Mouse (Mus musculus) testis, adult 10 weeks (tissue): Measurements from ENCODE around the gene Emc3. TPM values are rescaled to one million over a fixed set of nuclear protein-coding genes. Genes with fewer than 3 reads are reported as not detected.

Experiments used
- polyA plus RNA-seq: library from polyadenylated mRNA; stranded (reverse); fragments of 350-450 nt; fragmentation: Illumina TruSeq; extraction: RNeasy Lipid Tissue Mini Kit (QIAGEN cat#74804); gene quantifications from one replicate; pipeline ENCODE4 v1.2.3, GENCODE M21; 2014; ENCODE audit warnings: low read depth, low replicate concordance

Gene Emc3
- polyA plus RNA-seq = 58.5 TPM

DNA sequence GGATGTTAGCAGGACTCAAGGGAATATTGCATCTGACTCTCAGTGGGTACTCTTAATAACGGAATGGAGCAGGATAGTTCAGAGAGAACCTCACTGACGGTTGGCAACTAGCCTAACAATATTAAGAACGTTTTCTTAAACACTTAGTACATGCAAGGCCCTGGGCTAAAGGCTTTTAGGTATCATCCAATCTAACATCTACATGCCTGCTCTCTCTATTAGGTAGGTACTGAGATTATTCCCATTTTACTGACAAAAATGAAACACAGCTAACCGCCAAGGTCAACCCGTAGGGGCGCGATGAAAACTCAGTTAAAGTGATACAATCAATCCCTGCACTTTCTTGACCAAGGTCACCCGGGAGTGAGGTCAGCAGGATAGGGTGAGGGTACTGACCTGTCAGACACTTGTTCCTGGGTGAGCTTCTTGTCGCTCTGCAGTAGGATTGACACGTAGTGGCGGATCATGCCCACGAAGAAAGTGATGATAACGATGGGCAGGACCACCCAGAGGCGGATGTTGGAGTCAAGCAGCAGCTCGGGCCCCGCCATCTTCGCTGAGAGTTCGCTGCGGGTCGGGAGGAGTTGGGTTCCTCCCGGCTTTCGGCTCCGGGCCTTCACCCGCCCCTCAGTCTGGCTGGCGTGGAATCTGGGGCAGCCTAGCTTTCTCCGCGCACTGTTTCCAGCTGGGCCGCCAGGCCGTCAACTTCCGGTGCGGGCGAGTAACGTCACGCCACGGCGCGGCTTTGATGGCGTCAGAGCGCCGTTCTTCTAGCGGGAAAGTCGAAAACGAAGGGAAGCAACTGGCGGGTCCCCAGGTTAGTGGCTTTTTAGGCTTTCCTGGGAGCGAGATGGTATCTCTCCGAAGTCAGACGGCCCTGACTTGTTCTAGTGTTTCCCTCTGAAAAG is at the start of gene Emc3, which contains the start of gene Fancd2:
Emc3 (minus strand) TSS at position 721 of the 908 bp plus-strand sequence.
Fancd2 (plus strand) TSS at position 751 of the 908 bp plus-strand sequence.

DNA sequence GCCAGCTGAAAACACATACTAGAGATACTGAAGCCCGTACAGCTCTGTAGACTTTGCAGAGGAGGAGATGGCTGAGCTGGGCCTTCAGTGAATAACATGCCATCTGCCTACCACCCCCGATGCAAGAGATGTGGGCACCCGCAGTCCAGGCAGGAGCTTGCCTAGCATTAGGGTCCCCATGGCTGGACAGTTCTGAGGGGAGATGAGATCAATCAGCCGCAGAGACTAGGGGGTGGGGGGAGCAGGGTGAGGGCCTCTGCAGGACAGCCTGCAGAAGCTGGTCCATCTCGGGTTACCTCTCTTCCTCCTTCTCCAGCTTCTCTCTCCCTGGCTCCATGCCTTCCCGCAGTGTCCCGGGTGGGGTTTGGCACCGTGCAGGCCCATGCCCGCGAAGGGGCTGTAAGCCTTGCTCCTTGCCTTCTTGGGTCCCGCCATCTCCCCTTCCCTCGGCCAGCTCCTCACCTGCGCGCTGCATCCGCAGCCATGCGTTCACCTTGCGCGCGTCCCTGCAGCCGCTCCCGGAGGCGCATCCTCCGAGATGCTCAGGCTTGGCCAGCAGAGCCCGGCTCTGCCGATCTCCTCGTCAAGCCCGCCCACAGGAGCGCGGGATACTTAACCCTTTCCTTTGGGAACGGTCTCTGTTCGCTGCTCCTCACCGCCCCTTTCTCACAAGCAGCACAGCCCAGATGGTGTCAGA is 29.9 kb downstream of the Emc3 start, which contains the start of gene Prrt3:
Prrt3 (minus strand) TSS at position 544 of the 697 bp plus-strand sequence.

DNA sequence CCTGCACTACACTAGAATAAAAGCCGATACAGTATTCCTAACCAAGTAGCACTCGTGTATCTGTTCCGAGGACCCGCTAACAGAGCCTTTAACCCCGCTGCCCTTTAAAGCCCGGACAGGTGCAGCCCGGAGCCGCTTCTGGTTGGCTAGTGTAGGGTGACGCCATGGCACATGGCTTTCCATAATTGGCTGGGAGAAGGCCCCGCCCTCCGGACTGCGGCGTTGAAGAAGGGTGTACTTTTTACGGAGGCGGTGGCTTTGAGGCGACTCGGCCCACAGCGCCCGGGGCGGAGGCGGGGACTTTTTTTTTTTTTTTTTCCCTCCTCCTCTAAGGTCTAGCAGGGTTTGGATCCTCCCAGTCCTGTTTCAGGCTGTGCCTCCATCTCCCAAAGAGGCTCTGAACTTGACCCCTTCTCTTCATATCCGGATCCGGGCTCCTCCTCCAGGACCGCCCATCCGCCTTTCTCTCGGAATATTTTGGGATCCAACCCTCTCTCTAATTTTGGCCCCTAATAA is 48.3 kb downstream of the Emc3 start, which contains the start of gene Creld1:
Creld1 (plus strand) TSS at position 198 of the 516 bp plus-strand sequence.

GRCm38 (mm10) chr6:113471297-113471936 is 60.0 kb downstream of the Emc3 start, which contains the start of gene Il17rc:
TSS of gene Il17rc (plus strand) at chr6:113471427.

Other genes with a start within 250 kb of the Emc3 start
- gene Cpne9, start 249.3 kb downstream of the Emc3 start, polyA plus RNA-seq = not detected
- 3.9 TPM for gene Brpf1, start 224.5 kb downstream of the Emc3 start, polyA plus RNA-seq
- gene Ogg1, start 204.7 kb downstream of the Emc3 start, polyA plus RNA-seq = 3.3 TPM
- 1.4 TPM for gene Camk1, start 187.7 kb downstream of the Emc3 start, polyA plus RNA-seq
- gene Tada3, start 153.8 kb downstream of the Emc3 start, polyA plus RNA-seq = 2.1 TPM
- gene Arpc4, start 153.5 kb downstream of the Emc3 start, polyA plus RNA-seq = 32.3 TPM
- gene Ttll3, start 142.4 kb downstream of the Emc3 start, polyA plus RNA-seq = 10.6 TPM
- gene Rpusd3, start 112.3 kb downstream of the Emc3 start, polyA plus RNA-seq = 0.28 TPM
- gene Cidec, start 95.9 kb downstream of the Emc3 start, polyA plus RNA-seq = 0.11 TPM
- gene Jagn1, start 89.1 kb downstream of the Emc3 start, polyA plus RNA-seq = 25.8 TPM
- gene Il17re, start 73.2 kb downstream of the Emc3 start, polyA plus RNA-seq = 1.8 TPM
- gene Il17rc, start 60.2 kb downstream of the Emc3 start, polyA plus RNA-seq = not detected
- 0.45 TPM for gene Creld1, start 48.4 kb downstream of the Emc3 start, polyA plus RNA-seq
- gene Prrt3, start 29.7 kb downstream of the Emc3 start, polyA plus RNA-seq = not detected
- 26.5 TPM for gene Fancd2, start within 50 bp of the Emc3 start, polyA plus RNA-seq
- 83.9 TPM for gene Fancd2os, start 69.1 kb upstream of the Emc3 start, polyA plus RNA-seq
- gene Brk1, start 73.1 kb upstream of the Emc3 start, polyA plus RNA-seq = 27.3 TPM
- 72.8 TPM for gene Vhl, start 92.3 kb upstream of the Emc3 start, polyA plus RNA-seq
- gene Irak2, start 106.8 kb upstream of the Emc3 start, polyA plus RNA-seq = 0.49 TPM
- 15.9 TPM for gene Tatdn2, start 165.4 kb upstream of the Emc3 start, polyA plus RNA-seq
- gene Ghrl, start 188.2 kb upstream of the Emc3 start, polyA plus RNA-seq = 19.3 TPM
- gene Sec13, start 209.1 kb upstream of the Emc3 start, polyA plus RNA-seq = 26.1 TPM